Mouse (Mus musculus): ENCODE measurements around the gene Foxp1. TPM values are rescaled to one million over a fixed set of nuclear protein-coding genes. Genes with fewer than 3 reads are reported as not detected.

Gene Foxp1
- total and polyA plus RNA-seq, 3 experiments = 16.1 to 42.0 TPM; not detected in 1

DNA sequence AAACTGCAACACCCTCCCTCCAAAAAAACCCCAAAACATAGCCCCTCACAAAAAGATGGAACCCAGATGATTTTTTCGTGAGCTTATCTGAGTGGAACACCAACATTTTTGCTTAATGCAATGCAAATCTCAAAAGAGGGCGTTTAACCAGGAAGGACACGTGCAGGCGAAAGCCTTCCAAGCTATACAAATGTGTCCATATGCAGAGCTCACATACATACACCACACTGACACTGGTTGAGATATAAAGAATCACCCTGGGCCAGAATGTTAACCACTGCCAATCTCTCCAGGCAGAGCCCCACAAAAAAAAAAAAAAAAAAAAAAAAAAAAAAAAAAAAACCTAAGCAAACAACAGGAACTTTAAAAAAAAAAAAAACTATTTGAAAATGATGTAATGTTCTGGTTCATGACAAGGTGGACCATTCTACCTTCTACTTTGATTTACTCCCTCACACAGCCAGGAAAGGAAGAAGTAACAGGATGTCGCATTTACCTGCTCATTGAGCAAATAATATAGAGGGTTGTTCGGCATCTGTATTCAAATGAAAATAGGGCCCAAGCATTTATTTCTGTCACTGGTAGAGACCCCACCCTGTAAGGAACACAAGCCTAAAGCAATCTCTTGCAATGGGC lies 118.6 kb downstream of the Foxp1 start:
- Histone ChIP-seq H3K79me2 (ENCODE audit: control insufficient read depth, insufficient read depth, low read length, poor library complexity) (no peaks in the 10 kb centered on the region), H3K4me3 (ENCODE audit: control insufficient read depth in 1 of 2, insufficient read depth in 1 of 2, low read depth in 2 of 2, low read length in 2 of 2) (no peak overlapping the region), H3K9me3 (replicated peaks; ENCODE audit: insufficient read depth, low read length) (no peaks in the 10 kb centered on the region), H3K36me3 (ENCODE audit: control insufficient read depth in 1 of 2, insufficient read depth in 2 of 2, low read length in 2 of 2) (peaks cover 0 to 12% of the 10 kb centered on the region in 2 experiments; a peak in 2 of 4 replicates), H3K9ac (ENCODE audit: control insufficient read depth, low read depth, low read length, poor library complexity, severe bottlenecking) (no peak overlapping the region), H3K4me1 (ENCODE audit: control insufficient read depth in 1 of 2, insufficient read depth in 2 of 2, low read length in 2 of 2) (peaks cover 11 to 14% of the 10 kb centered on the region in 2 experiments), H3K27me3 (ENCODE audit: control insufficient read depth in 1 of 2, insufficient read depth in 2 of 2, low read length in 2 of 2) (no peaks in the 10 kb centered on the region), H3K27ac (ENCODE audit: control insufficient read depth, low read depth, low read length) (no peak overlapping the region; the same call in 1 of the 2 replicates)
- DNase-seq (ENCODE audit: low read depth, low spot score) = peak; percentile 36
- TF ChIP-seq MYC (IDR thresholded peaks at IDR 0.05; ENCODE audit: low read depth, low read length) (no peak), KAT2A (conservative IDR thresholded peaks at IDR 0.05; ENCODE audit: low read depth, low read length) (no peak), ZNF384 (IDR thresholded peaks at IDR 0.05; ENCODE audit: low read depth, low read length) (peak; percentile 97), TCF12 (IDR thresholded peaks at IDR 0.05; ENCODE audit: low read depth, low read length) (0 out of 2 replicates have a peak, but pooled peaks have one; percentile 22), EP300 (IDR thresholded peaks at IDR 0.05; ENCODE audit: low read depth in 1 of 2, low read length in 2 of 2) (peak in 1 of 2 experiments; percentile 33; a peak in 2 of 4 replicates)

- H3K27ac ChIP-seq (ENCODE audit: control insufficient read depth, low read depth, low read length) = peak overlapping the region; percentile 16; the same call in 1 of the 2 replicates
- no peak overlapping the region; a peak in 1 of 4 replicates for H3K4me3 ChIP-seq (ENCODE audit: control insufficient read depth in 1 of 2, insufficient read depth in 1 of 2, low read depth in 2 of 2, low read length in 2 of 2)
- DNase-seq (ENCODE audit: low read depth, low spot score) = peak; percentile 59
- H3K9ac ChIP-seq (ENCODE audit: control insufficient read depth, low read depth, low read length, poor library complexity, severe bottlenecking) = no peak overlapping the region
- peaks cover 0 to 12% of the 10 kb centered on the region in 2 experiments; a peak in 2 of 4 replicates for H3K36me3 ChIP-seq (ENCODE audit: control insufficient read depth in 1 of 2, insufficient read depth in 2 of 2, low read length in 2 of 2)
- H3K9me3 ChIP-seq (replicated peaks; ENCODE audit: insufficient read depth, low read length) = no peaks in the 10 kb centered on the region
- no peaks in the 10 kb centered on the region for H3K79me2 ChIP-seq (ENCODE audit: control insufficient read depth, insufficient read depth, low read length, poor library complexity)
- H3K4me1 ChIP-seq (ENCODE audit: control insufficient read depth in 1 of 2, insufficient read depth in 2 of 2, low read length in 2 of 2) = peaks cover 11 to 14% of the 10 kb centered on the region in 2 experiments
- no peaks in the 10 kb centered on the region for H3K27me3 ChIP-seq (ENCODE audit: control insufficient read depth in 1 of 2, insufficient read depth in 2 of 2, low read length in 2 of 2)
- no peak for TF ChIP-seq POLR2AphosphoS2 (IDR thresholded peaks at IDR 0.05; ENCODE audit: low read length)
- no peak for TF ChIP-seq E2F4 (IDR thresholded peaks at IDR 0.05; ENCODE audit: borderline replicate concordance, low read depth, low read length)
- TF ChIP-seq MYB (IDR thresholded peaks at IDR 0.05; ENCODE audit: low read depth, low read length) = no peak
- no peak for TF ChIP-seq UBTF (IDR thresholded peaks at IDR 0.05; ENCODE audit: borderline replicate concordance, insufficient read depth, low read depth, low read length)
- no peak for TF ChIP-seq ZKSCAN1 (IDR thresholded peaks at IDR 0.05; ENCODE audit: low read depth, low read length)
- TF ChIP-seq TAL1 (IDR thresholded peaks at IDR 0.05; ENCODE audit: low read length) = no peak
- TF ChIP-seq MAX (IDR thresholded peaks at IDR 0.05; ENCODE audit: low read length) = no peak
- no peak for TF ChIP-seq JUND (IDR thresholded peaks at IDR 0.05; ENCODE audit: low read depth, low read length)
- no peak for TF ChIP-seq MAFK (IDR thresholded peaks at IDR 0.05; ENCODE audit: borderline replicate concordance, low read depth, low read length)
- no peak for TF ChIP-seq GATA1 (IDR thresholded peaks at IDR 0.05; ENCODE audit: low read depth, low read length)
- TF ChIP-seq MXI1 (IDR thresholded peaks at IDR 0.05; ENCODE audit: low read depth, low read length) = peak; percentile 41; the same call in 1 of the 2 replicates
- TF ChIP-seq NRF1 (IDR thresholded peaks at IDR 0.05; ENCODE audit: insufficient read depth, low read depth, low read length, poor library complexity, severe bottlenecking) = no peak
- TF ChIP-seq HCFC1 (IDR thresholded peaks at IDR 0.05; ENCODE audit: low read depth, low read length) = no peak
- TF ChIP-seq SMC3 (IDR thresholded peaks at IDR 0.05; ENCODE audit: low read depth, low read length) = no peak
- TF ChIP-seq TBP (IDR thresholded peaks at IDR 0.05; ENCODE audit: low read depth, low read length) = no peak
- 0 out of 2 replicates have a peak, but pooled peaks have one; percentile 16 for TF ChIP-seq ETS1 (IDR thresholded peaks at IDR 0.05; ENCODE audit: low read depth, low read length)
- TF ChIP-seq NELFE (IDR thresholded peaks at IDR 0.05; ENCODE audit: low read depth, low read length) = no peak
- TF ChIP-seq ZNF384 (IDR thresholded peaks at IDR 0.05; ENCODE audit: low read depth, low read length) = peak; percentile 42; the same call in 1 of the 2 replicates
- TF ChIP-seq POLR2AphosphoS5 (IDR thresholded peaks at IDR 0.05; ENCODE audit: borderline replicate concordance, low read depth, low read length) = no peak
- no peak for TF ChIP-seq USF2 (IDR thresholded peaks at IDR 0.05; ENCODE audit: borderline replicate concordance in 1 of 2, insufficient read depth in 1 of 2, low read depth in 1 of 2, low read length in 2 of 2)
- no peak for TF ChIP-seq CHD1 (IDR thresholded peaks at IDR 0.05; ENCODE audit: low read depth, low read length)
- TF ChIP-seq EP300 (IDR thresholded peaks at IDR 0.05; ENCODE audit: low read depth in 1 of 2, low read length in 2 of 2) = peak; percentile 29 to 69; a peak in 3 of 4 replicates
- no peak for TF ChIP-seq TCF12 (IDR thresholded peaks at IDR 0.05; ENCODE audit: low read depth, low read length)
- TF ChIP-seq MYC (IDR thresholded peaks at IDR 0.05; ENCODE audit: low read depth, low read length) = no peak
- no peak for TF ChIP-seq CHD2 (IDR thresholded peaks at IDR 0.05; ENCODE audit: low read length)
- no peak for TF ChIP-seq BHLHE40 (IDR thresholded peaks at IDR 0.05; ENCODE audit: borderline replicate concordance, low read depth, low read length)
- TF ChIP-seq RCOR1 (IDR thresholded peaks at IDR 0.05; ENCODE audit: low read depth, low read length) = peak; percentile 36; the same call in 1 of the 2 replicates
- TF ChIP-seq ELF1 (IDR thresholded peaks at IDR 0.05; ENCODE audit: low read depth, low read length) = no peak
Measured at GRCm38 (mm10) chr6:99402941-99403340, 119.6 kb downstream of the Foxp1 start.

All from MEL (cell line).